Mouse (Mus musculus) retina, embryonic 14.5 days (tissue): Measurements from ENCODE around the gene Mecom.

Experiments used
- DNase-seq: peaks from one replicate; pipeline ENCODE4 v3.0.0-alpha.2; 2015; ENCODE audit warnings: low spot score

Gene Mecom

DNA sequence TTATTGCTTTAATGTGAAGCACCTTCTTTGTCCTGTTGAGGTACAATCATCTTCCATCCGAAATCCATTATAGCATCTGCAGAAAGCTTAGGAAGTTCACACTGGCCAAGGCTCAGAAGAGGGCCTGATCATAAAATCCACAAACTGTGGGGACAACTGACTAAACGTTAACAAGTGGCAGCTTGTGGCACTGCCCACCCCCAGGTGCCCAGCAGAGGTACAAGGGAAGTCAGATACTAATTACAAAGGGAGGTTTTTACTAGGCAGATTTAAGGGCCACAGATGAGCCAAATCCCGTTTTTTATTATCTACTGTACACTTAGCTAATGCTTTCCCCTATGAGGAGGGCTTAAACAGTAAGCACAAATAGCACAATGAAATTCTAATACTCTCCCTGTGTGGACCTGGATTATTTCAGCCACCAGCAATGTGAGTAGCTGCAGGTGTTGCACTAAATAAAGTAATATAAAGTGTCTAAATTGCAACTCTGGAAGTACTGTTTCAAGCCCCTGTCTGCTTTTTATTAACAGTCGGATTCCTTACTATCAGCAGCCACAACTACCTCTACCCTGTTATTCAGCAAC is 443.2 kb downstream of the Mecom start:
- DNase-seq = no peak

DNA sequence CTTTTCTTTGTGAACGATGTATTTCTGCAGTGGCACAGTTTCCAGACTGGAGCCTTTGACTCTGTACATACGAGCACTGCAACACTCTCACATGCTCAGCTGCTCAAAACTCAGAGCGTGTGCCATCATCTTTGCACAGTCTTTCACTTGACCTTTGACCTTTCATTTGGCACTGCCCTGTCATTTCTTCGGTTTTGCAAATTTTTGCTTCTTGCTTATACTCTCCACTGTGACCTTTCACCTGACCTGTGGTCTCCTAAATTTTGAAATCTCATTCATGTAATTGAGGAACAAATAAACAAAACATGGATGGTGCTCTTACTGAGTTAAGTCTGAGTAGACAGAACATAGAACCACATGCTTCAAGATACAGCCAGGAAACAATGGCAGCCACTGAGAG is 446.7 kb downstream of the Mecom start:
- no peak for DNase-seq

DNA sequence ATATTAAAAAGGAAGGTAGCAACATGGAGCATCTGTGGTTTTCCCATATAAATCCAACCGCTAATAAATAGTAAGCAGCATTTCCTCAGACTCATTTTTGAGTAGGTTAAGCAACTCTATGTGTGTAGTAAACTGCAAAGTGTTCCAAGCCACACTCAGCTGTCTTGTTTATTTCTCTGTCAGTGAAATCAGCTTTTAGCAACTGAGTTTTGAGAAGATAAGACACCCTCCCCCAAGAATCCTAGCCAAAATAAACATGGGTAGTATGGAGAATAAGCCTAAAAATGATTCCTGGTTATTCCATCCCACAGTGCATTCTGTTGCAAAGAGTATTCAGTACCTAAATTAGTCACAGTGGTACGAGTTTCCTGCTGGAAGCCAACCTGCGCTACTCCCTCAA is 450.1 kb downstream of the Mecom start:
- DNase-seq = no peak

DNA sequence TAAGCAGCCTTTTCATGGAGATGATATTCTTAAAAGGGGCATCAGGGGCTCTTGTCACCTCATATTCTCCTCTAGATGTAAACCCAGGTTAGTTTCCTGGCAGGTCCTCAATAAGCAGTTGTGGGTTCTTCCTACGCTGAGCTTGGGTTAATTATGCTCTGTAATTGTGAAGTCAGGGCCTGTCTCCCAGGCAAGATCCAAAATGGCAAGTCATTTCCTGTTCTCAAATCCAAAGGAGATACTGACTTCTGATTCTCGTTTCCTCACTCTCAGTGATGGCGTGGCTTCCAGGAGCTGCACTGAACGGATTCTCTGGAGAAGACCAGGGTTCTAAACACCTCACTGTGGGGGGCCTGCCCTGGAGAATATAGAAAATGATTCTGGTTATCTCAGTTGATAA is 450.7 kb downstream of the Mecom start:
- DNase-seq = no peak

DNA sequence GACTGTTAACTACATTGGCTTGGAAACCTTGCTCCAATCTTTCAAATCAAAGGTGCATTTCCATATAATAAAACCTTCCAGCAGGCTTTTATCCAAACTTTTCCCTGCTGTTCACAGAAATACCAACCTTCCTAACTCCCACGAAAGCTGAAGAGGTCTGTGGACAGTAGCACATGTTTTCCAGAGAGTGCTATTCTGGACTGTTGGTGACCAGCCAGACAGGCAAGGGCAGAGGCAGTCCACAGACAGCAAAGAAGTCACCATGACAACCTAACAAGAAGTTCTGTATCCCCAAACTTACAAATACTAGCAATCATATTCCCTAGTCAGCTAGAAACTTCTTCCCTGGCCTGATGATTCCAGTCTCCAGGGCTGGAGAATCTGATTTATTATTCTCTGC is 454.8 kb downstream of the Mecom start:
- DNase-seq = no peak

DNA sequence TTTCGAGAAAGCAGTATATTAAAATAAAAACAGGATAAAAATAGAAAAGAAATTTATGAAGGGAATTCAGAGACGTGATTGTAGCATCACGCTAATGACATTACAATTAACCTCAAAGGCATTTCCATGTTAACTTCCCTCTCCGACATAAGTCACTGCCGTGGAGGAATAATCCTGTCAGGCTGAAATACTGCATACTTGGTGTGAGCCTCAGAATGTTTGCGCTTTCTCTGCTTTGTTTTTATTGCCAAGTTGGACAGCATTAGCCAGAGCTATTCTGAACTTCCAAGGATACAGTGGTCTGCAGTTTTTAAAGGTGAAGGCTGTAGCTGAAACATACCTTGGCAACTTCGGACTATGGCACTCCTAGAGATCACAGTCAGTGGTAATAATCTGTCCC is 455.3 kb downstream of the Mecom start:
- DNase-seq = no peak

DNA sequence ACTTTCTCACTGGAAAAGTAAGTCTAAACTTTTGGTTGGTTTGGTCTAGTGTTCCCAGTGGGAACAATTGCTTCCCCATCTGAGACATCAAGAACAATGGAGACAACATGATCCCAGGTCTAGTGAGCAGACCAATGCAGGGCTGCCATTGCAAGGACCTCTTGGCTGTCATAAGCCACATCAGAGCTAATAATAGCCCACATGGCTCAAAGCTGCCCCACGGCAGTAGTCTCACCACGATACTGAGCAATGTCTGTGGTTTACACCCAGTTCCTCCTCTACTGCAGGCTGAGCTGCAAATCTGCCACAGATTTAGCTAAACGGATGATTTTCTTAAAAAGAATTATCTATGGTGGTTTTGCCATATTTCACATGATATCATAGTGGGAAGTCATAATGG is 455.9 kb downstream of the Mecom start:
- DNase-seq = no peak

DNA sequence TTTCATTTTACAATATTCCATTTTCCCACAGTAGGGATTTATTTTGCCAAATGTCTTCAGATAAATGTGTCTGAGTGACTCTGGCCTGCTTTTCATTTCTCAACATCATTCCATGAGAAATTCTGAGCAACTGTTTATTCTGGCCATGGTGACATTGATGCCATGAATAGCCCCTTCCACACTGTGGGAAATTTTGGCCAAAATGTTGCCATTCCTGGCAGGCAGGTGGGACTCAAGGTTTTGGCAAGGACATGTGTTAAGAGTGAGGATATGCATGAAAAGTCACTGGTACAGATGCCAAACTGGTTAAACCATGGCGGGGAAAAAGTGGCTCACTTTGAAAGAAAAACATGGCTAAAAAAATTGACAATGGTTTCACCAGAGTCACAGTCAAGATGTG is 456.4 kb downstream of the Mecom start:
- no peak for DNase-seq

DNA sequence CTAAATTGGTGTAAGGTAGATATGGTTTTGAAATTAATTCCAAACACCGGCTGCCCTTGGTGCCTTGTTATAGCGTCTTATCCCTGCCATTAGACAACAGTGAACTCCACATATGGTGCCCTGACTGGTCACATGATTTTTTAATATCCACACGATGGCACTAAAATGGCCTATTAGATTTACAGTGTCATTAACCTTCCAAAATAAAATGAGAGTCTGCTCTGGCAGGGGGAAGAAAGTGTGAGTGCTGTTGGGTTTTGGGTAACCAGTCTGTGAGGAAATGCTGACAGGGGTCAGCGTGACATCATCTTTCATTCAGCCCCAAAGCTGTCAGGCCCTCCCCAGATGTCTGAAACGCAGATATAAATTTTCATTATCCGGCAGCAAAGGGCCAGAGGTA is 461.7 kb downstream of the Mecom start:
- no peak for DNase-seq

DNA sequence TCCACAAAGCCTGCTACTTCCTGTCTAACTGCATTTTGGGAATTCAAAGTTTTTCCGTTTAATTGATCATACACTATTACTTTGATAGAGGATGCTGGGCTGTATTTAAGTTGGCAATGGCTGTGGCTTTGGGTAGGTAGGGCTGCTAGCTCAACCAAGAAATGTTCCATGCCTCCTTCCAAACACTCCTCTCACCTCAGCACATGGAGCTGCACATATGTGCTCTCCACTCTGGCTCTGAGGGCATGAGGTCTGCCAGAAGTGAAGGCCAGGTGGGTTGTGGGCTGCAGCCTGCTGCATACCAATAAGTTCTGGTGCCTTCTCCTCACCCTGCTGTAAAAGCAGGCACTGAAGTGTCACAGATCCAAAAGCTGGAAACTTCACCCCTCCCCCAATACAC is 464.0 kb downstream of the Mecom start:
- DNase-seq = no peak

DNA sequence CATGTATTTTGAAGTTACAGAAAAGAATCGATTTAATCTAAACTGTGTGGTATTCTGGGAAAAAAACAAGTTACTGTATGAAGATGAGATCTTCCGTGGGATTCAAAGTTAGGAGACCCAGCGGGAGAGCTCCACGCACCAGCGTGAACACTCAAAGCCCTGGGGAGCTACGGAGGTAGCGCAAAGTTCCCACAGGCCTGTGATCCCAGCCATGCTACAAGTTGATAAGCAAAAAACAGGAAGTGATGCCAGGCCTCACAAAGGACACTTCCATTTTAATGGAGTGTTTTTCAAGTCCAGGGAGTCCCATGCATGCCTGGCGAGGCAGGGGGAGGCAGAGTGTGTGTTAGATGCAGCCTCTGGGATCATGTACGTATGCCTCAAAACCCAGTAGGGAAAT is 464.5 kb downstream of the Mecom start:
- no peak for DNase-seq

DNA sequence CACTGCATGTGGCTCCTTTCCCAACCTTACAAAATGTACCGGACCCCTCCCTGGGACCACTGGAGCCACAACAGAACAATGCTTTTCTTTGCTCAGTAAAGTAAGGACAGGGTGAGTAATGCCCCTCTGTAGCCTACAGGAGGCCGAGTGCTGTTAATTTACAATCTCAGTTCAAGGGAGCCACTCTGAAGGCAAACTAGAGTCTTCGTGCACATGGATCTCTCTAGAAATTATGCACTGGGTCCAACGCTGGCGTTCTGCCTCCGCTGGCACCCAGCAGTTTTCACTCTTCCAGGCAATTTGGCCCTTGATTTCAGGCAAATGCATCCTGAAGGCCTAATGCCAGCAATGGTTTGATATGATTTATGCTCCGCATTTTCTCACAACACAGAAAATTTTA is 467.0 kb downstream of the Mecom start:
- DNase-seq = no peak

DNA sequence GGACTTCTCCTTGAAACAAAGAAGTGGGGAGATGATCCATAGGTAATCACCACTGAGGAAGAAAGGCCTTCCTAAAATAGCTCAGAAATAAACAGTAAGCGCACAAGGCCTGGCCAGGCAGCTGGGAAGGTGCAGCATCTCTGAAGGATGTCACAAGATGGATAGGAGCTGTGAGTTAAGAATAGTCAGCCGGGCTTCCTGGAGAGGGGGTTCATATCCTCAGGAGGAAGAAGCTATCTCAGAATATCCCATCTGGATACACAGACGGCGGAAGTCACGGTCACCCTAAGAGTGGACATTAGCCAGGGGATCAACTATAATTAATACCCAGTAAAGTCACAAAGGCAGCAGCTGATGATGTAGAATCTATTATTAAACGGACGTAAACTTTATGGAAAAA is 471.3 kb downstream of the Mecom start:
- no peak for DNase-seq

DNA sequence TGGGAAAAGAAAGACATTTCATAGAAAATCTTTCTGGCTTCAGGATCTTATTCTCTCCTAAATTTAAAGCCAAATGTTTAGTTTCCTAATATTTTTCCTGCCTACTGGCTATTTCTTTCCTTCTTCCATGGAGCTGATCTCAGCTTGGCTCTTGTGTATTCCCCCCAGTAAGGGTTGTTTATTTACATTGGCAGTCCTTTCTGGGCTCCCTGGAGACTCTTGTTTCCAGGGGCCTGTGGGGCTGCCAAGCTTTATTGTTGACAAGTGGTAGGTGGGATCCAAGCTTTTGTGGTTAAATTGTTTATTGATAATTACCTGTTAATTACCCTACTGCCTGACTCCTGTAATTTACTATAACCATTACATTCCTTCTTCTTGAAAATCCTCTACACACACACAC is 476.5 kb downstream of the Mecom start:
- DNase-seq = no peak

DNA sequence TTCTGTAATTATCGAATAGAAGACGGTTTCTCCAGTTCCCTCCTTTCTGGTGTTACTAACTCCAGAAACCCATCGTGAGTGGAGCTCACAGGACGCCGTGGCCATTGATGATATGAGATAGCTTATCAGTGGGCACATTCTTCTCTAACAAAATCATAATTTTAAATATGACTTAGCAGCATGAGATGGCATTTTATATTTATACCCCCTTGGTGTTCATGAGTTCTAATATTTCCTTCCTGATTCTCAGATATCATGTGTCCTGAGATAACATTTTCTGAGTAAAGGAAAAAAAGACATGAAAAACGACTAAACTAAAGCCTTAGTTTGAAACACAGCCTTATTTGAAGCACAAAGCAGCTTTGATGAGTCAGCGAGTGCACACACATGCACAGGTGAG is 481.3 kb downstream of the Mecom start:
- no peak for DNase-seq

DNA sequence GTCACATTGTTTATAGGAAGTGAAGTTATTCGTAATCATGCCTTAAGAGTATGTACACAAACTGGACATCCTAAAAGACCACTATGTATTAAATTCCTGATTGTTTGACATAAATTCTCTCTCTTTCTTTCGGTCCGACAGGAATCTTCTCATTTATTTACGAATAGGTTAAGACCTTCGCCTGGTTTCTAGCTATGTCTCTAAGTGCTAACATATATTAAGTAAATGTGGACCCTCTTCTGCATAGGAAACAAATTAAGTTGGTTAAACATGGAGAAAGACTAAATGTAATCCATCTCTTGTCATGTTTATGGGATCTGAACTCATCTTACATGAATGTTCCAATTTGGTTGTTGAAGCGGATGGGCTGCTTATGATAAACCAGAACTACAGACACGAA is 487.8 kb downstream of the Mecom start:
- DNase-seq = no peak

DNA sequence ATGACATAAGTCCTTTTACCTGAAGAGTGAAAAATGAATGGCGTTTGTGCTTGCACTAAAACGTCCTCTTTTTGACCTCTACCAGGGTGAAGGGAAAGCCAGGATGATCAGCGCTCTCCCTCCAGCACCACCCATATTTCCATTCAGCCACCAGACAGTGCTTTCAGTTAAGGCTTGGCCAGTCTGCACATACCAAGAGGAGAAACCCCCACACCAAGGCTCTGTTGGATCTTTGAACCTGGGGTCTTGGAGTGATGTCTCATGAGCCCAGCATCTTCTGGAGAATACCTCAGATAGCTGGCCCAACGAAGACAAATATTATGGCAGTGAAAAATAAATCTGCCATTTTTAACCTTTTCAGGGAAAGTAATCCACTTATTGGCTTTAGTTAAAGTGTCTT is 488.2 kb downstream of the Mecom start:
- DNase-seq = no peak

DNA sequence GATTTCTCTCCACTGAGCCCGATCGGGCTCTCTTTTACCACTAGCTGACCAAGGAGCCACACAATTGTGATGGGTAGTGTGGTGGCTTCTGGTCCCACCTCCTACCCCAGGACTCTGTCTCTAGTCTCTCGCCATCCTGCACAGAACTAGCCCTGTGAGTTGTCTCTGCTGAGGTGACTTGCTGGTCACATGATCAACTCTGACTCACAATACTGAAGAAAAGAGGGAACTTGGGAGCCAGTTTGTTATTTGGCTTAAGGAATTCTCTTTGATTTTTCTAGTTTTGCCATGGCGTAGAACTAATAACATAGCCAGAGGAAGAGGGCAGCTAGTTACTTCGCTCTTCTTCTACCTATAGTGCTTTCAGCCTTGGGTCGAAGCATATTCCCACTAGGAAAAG is 496.5 kb downstream of the Mecom start:
- DNase-seq = no peak

DNA sequence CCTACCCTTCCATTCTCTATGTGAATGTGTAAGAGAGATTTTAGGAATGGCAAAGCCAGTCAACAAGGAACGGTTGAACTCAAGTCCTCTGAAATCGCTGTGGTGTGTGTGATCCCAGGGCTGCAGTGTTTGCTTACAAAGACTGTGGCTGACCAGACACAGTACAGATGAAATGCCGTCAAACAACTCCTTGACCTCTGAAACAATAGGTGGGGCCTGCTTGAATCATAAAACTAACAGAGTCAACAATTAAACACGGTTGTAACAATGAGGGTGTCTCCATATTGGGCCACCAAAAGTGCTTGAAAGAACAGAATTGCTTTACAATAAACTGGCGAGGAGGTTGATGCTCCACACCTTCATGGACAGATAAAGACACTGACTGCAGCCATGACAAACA is 497.0 kb downstream of the Mecom start:
- DNase-seq = no peak

DNA sequence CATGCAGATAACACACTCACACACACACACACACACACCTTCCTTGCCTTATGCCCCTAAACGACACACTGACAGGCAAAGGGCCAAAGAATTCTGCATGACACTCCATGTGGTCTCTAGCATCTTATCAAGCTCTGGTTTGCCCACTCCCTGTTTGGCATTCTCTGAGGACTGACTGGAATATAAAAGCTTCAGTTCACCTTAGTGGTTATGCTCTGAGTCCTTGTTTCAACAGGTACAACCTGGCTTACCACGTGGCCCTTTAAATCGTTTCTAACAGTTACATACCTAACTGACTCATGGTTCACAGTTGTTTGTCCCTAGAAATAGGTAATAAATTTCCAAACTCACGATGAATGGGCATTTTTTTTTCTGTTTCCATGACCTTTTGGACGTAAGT is 499.0 kb downstream of the Mecom start:
- DNase-seq = no peak

DNA sequence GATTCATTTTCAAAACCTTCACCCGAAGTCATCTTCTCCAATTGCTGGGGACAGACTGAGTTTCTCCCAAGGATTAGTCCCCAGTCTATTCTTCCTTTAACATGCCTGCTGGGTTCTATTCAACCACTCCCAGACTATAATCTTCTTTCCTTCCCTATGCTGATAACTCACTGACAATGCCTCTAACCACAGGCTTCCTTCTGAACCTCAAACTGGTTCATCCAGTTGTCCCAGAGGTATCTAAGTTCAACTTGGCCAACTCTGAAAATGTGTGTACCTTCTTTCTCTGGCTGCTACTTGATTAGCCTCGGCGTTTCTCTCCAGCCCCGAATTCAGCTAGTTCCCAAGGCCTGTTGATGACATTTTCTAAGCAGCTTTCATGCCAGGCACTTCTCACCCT is 499.7 kb downstream of the Mecom start:
- no peak for DNase-seq

DNA sequence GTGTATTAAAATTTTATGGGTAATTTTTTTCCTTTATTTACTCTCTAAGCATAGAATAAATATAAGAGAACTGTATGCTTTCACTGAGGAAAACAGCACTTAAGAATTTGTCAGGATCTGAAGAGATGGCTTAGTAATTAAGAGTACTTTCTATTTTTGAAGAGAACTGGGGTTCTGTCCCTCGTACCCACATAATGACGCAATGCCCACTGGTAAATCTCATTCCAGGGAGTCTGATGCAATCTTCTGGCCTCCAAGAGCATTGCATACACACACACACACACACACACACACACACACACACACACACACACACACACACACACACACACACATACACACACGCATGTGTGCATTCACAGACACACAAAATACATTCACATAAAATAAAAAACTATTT is 504.3 kb downstream of the Mecom start:
- no peak for DNase-seq

DNA sequence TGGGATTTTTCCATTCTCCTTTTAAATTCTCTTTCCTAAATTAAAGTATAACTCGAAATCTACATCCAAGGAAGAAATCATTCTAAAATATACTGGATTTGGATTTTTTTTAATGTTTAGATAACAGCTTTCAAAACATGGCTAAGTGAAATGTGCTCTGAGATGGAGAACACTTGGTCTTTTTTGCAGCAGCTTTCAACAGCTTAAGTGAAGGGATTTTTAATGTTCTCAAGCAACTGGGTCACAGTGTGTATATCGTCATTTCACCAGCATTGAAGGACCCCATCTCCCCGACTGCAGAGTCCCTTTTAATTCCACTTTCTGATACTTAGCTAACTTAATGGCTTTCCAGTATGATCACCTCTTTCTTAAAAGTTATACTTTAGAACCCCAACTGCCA is 509.3 kb downstream of the Mecom start:
- no peak for DNase-seq

DNA sequence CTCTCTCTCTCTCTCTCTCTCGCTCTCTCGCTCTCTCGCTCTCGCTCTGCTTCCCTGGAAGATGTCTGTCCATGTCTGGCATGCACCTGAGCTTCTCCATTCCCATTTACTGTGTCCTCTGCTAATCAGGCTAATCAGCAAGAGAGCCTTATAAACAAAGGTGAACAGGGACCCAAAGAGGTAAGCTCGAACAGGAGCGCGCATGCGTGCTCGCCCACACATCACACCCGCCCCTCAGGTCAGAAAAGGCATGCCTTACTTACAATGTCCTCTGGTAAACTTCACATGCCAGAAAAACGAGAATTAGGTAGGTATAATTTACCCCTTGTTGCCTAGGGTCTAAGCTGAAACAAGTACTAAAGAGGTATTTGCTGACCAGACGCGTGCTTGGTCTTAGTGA is 527.8 kb downstream of the Mecom start:
- no peak for DNase-seq

DNA sequence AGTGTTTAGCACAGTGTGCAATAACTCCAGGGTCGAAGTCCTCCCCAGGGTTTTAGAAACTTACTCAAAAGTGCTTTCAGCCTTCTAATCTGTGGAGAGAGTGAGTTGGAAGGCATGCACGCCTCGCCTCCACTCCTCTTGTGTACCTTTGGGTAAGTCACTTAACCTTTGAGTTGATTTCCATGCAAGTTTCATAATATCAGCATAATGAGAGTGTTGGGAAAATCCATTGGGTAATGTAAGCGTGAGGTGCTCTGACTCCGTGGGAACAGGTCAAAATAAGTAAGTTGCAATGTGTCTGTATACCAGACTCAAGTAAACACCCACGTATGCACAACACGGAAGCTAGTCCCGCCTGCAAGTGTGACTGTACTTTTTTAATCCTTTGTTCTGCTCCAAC is 528.4 kb downstream of the Mecom start:
- DNase-seq = no peak
